ENCODE assay signal across 22 mouse cellular contexts in the genomic region with DNA sequence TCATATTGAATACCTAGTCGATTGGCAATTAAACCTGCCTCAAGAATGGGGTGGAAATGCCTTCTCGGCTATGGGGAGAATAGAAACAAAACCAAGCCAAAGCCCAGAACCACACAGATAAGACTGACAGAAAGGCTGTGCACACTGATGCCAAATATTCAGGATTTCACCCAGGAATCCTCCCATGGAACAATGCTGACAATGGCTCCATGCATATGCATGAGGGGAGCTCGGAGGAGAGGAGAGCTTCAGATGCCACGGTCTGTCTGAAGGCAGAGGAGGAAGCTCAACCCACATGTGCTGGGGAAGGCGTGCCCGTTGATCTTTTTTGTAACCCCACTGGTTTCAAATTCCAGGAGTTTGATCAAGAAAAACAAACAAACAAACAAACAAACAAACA. TPM values are rescaled to one million over a fixed set of nuclear protein-coding genes. Genes with fewer than 3 reads are reported as not detected.
DNase-seq lines count a peak whose midpoint lies in the region; ATAC-seq and TF ChIP-seq lines count a peak whose summit lies in the region.
"Had no signal": no experiment of that assay in that cellular context is flagged by ENCODE, and none has a peak within 500 bp of the region (broad histone marks: within the 10 kb centered on the region; RNA-seq: fewer than 3 reads in every experiment).

No protein-coding gene starts in this region.

- no peaks in the 10 kb centered on the region for H3K9me3 ChIP-seq in hindbrain, embryonic 13.5 days
- H3K9me3 ChIP-seq in midbrain, embryonic 15.5 days, result no peaks in the 10 kb centered on the region
- H3K9me3 ChIP-seq: embryonic facial prominence, embryonic 13.5 days; limb, embryonic 15.5 days; lung, embryonic 15.5 days had no signal

- H3K27me3 ChIP-seq in hindbrain, embryonic 13.5 days, result no peaks in the 10 kb centered on the region
- H3K27me3 ChIP-seq in midbrain, embryonic 15.5 days (replicated peaks), result no peaks in the 10 kb centered on the region

- H3K36me3 ChIP-seq in hindbrain, embryonic 13.5 days, result no peaks in the 10 kb centered on the region
- no peaks in the 10 kb centered on the region for H3K36me3 ChIP-seq in midbrain, embryonic 15.5 days (replicated peaks)
- H3K36me3 ChIP-seq: embryonic facial prominence, embryonic 13.5 days; G1E; limb, embryonic 15.5 days; lung, embryonic 15.5 days had no signal

- H3K9ac ChIP-seq in hindbrain, embryonic 13.5 days, result peak overlapping the region; percentile 46
- no peak overlapping the region for H3K9ac ChIP-seq in midbrain, embryonic 15.5 days
- H3K9ac ChIP-seq: embryonic facial prominence, embryonic 13.5 days; limb, embryonic 15.5 days; lung, embryonic 15.5 days had no signal

- no peak for TF ChIP-seq POLR2A in brain, embryonic 14.5 days (IDR thresholded peaks at IDR 0.05; ENCODE audit: borderline replicate concordance, extremely low read depth, insufficient read depth, insufficient read length, poor library complexity, severe bottlenecking)

- peak; percentile 56 for DNase-seq in ES-CJ7 (ENCODE audit: low read depth, low spot score)
- peak; percentile 90 for DNase-seq in brain, embryonic 14.5 days (ENCODE audit: low read depth)
- no peak for DNase-seq in left cerebral cortex, adult 11 months (ENCODE audit: low spot score)
- no peak for DNase-seq in natural killer cell, adult 2 months (ENCODE audit: low spot score in 2 of 2)
- DNase-seq in heart, adult 18-20 months, result no peak
- no peak for DNase-seq in urinary bladder, postnatal 14 days (ENCODE audit: low spot score)
- DNase-seq: cerebellum, adult 18-20 months; thymus, adult 18-20 months had no signal

- peak overlapping the region; percentile 27; the same call in 1 of the 2 replicates for H3K4me2 ChIP-seq in hindbrain, embryonic 13.5 days
- peak overlapping the region; percentile 6; the same call in 1 of the 2 replicates for H3K4me2 ChIP-seq in midbrain, embryonic 15.5 days
- H3K4me2 ChIP-seq: embryonic facial prominence, embryonic 13.5 days; limb, embryonic 15.5 days; lung, embryonic 15.5 days had no signal

- TF ChIP-seq CTCF in brain, embryonic 14.5 days (IDR thresholded peaks at IDR 0.05; ENCODE audit: borderline replicate concordance, extremely low read depth, insufficient read depth, insufficient read length), result no peak

- H3K4me3 ChIP-seq in hindbrain, embryonic 13.5 days, result no peak overlapping the region
- no peak overlapping the region for H3K4me3 ChIP-seq in midbrain, embryonic 15.5 days
- H3K4me3 ChIP-seq: embryonic facial prominence, embryonic 13.5 days; limb, embryonic 15.5 days; lung, embryonic 15.5 days had no signal

- peak; percentile 83 for ATAC-seq in hindbrain, embryonic 13.5 days (ENCODE audit: low FRiP score)
- peak; percentile 90 for ATAC-seq in midbrain, embryonic 15.5 days (replicated peaks)
- ATAC-seq: activated CD4-positive, CD25-positive, alpha-beta regulatory T cell, adult 4 months had no signal

- peaks cover 32% of the 10 kb centered on the region for H3K4me1 ChIP-seq in hindbrain, embryonic 13.5 days (replicated peaks)
- H3K4me1 ChIP-seq in midbrain, embryonic 15.5 days, result peaks cover 29% of the 10 kb centered on the region
- H3K4me1 ChIP-seq: embryonic facial prominence, embryonic 13.5 days; limb, embryonic 15.5 days; lung, embryonic 15.5 days had no signal

- 13% methylated on average over 6 of the region's 6 CpGs for WGBS in hindbrain, embryonic 13.5 days
- WGBS in midbrain, embryonic 15.5 days, result 5% methylated on average over 6 of the region's 6 CpGs

- peak overlapping the region; percentile 81 for H3K27ac ChIP-seq in hindbrain, embryonic 13.5 days
- H3K27ac ChIP-seq in midbrain, embryonic 15.5 days, result peak overlapping the region; percentile 76
- H3K27ac ChIP-seq: embryonic facial prominence, embryonic 13.5 days; limb, embryonic 15.5 days; lung, embryonic 15.5 days had no signal

RNA-seq across cellular contexts. Expression of a gene that starts 7.4 kb away (rescaled TPM):
- polyA plus RNA-seq in brain, embryonic 14.5 days (2012; rRNA removed), result not detected in 2 replicates
- 0.63 and 0.95 TPM in 2 replicates for polyA plus RNA-seq in hindbrain, embryonic 13.5 days (2015; fragmentation: Nextera tagmentation; extraction: Ambion mirVana)
- polyA plus RNA-seq in midbrain, embryonic 15.5 days (2015; fragmentation: Nextera tagmentation; extraction: Ambion mirVana), result 0.58 TPM in 1 of 2 replicates, not detected in the other
- not detected for total RNA-seq in heart, adult 18-20 months (2021)
- total RNA-seq: G1E; gastrocnemius, postnatal 4 days; layer of hippocampus, adult 18-20 months; left cerebral cortex, postnatal 10 days; megakaryocyte-erythroid progenitor cell, adult 5-6 weeks had no signal
- polyA plus RNA-seq: activated CD4-positive, CD25-positive, alpha-beta regulatory T cell, adult 4 months; C2C12; embryonic facial prominence, embryonic 13.5 days; G1E; heart, embryonic 14.5 days; kidney, embryonic 14.5 days; limb, embryonic 15.5 days; lung, embryonic 15.5 days had no signal

RNA-seq across cellular contexts. Expression of a gene that starts 30.9 kb away (rescaled TPM):
- polyA plus RNA-seq in brain, embryonic 14.5 days (2012; rRNA removed), result 21.7 and 23.3 TPM in 2 replicates
- 4.2 and 4.8 TPM in 2 replicates for polyA plus RNA-seq in hindbrain, embryonic 13.5 days (2015; fragmentation: Nextera tagmentation; extraction: Ambion mirVana)
- 3.7 and 3.8 TPM in 2 replicates for polyA plus RNA-seq in midbrain, embryonic 15.5 days (2015; fragmentation: Nextera tagmentation; extraction: Ambion mirVana)
- total RNA-seq in heart, adult 18-20 months (2021), result under 1 TPM in 1 of 2 experiments, not detected in 1; 0.10 TPM
- total RNA-seq: megakaryocyte-erythroid progenitor cell, adult 5-6 weeks had no signal
- polyA plus RNA-seq: activated CD4-positive, CD25-positive, alpha-beta regulatory T cell, adult 4 months; G1E; heart, embryonic 14.5 days had no signal

RNA-seq across cellular contexts. Expression of a gene that starts 30.9 kb away (rescaled TPM):
- 22.9 and 25.1 TPM in 2 replicates for polyA plus RNA-seq in brain, embryonic 14.5 days (2012; rRNA removed)
- polyA plus RNA-seq in hindbrain, embryonic 13.5 days (2015; fragmentation: Nextera tagmentation; extraction: Ambion mirVana), result 24.8 and 25.7 TPM in 2 replicates
- polyA plus RNA-seq in midbrain, embryonic 15.5 days (2015; fragmentation: Nextera tagmentation; extraction: Ambion mirVana), result 14.9 and 19.8 TPM in 2 replicates
- total RNA-seq in heart, adult 18-20 months (2021), result not detected
- total RNA-seq: megakaryocyte-erythroid progenitor cell, adult 5-6 weeks had no signal
- polyA plus RNA-seq: activated CD4-positive, CD25-positive, alpha-beta regulatory T cell, adult 4 months; G1E; heart, embryonic 14.5 days had no signal

Comparison
In these comparisons a context has a peak if more than half of its experiments do, and no peak if none do; other contexts are left out.
1. DNase-seq: peak in ES-CJ7 (single experiment) and brain, embryonic 14.5 days (single experiment); none in left cerebral cortex, adult 11 months (single experiment), natural killer cell, adult 2 months (0 of 2), heart, adult 18-20 months (0 of 2) and urinary bladder, postnatal 14 days (single experiment).